Mouse (Mus musculus): ENCODE data around the gene Olfr1309. TPM values are rescaled to one million over a fixed set of nuclear protein-coding genes. Genes with fewer than 3 reads are reported as not detected.
"Not testable (repeated sequence)": the region's sequence is repeated elsewhere in the genome, so short reads cannot be mapped to it uniquely, and the experiment has no call there.

The Olfr1309 gene
- polyA plus RNA-seq (2016; fragmentation: Nextera tagmentation; extraction: Ambion mirVana), result not detected in 2 replicates

DNA sequence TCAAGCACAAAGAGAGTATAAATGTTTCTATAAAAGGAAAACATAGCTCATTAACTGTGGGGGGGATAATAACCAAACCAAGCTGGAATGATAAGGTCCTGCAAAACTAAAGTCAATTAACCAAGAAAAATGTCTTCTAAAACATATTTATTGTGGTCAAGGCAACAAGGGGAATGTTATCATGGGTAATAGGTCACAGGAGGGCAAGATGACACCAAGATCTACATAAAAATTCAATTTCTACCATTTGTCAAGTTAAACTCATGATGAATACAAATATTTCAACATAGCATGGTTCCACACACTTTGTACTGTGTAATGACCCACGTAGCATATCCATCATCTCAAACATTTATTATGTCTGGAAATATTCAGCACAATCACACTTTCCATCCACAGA is at the start of gene Olfr1309:
Gene Olfr1309 (minus strand): TSS at position 101 of the 400 bp plus-strand sequence.
- Histone ChIP-seq H3K36me3 (no peaks in the 10 kb centered on the region), H3K27ac (no peak within 1 kb of the TSS), H3K4me1 (no peaks in the 10 kb centered on the region), H3K4me2 (replicated peaks) (no peak within 1 kb of the TSS), H3K9ac (no peak within 1 kb of the TSS), H3K27me3 (replicated peaks) (no peaks in the 10 kb centered on the region), H3K4me3 (no peak within 1 kb of the TSS), H3K9me3 (no peaks in the 10 kb centered on the region)
- ATAC-seq (ENCODE audit: low FRiP score, low read depth), result no peak
- WGBS, result 65% methylated on average over 1 of the region's 1 CpGs

DNA sequence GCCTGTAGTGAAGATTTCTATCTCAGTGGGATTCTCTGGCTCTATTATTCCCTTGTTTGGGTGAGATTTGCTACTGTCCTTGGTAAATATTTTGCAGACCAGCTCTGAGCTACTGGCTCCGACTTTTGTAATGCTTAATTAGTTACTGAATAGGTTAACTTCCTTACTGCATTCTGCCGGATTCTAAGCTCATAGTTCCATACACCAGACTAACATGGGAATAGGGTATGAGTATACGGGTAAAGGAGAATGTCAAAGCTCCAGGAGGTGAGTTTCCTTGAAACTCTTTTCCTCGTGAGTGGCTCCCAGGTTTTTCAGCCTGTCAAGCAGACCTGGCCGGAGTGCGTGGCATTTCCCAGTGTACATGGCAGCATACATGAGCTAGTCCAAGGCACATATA is 36.9 kb upstream of the Olfr1309 start:
- WGBS, result 55% methylated on average over 6 of the region's 6 CpGs
- ATAC-seq (ENCODE audit: low FRiP score, low read depth); H3K36me3 ChIP-seq: not testable (repeated sequence)

DNA sequence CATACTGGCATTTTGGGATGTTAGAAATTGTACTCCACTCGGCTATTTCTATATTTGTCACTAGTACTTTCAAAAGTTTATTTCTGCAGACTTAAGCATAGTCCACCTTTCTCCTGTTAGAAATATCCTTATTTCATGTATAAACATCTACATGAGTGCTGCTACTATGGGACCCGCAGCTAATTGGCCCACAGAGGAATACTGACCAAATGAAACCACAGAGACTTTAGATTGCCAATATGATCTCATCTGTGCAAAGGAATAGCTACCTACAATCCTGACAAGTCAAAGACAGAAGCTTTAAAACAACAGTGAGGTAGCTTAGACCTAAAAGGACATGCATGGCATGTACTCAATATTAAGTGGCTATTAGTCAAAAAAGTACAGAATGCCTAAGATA is 34.2 kb upstream of the Olfr1309 start, which contains the start of gene Olfr1311:
Gene Olfr1311 (minus strand): TSS at position 101 of the 400 bp plus-strand sequence.
- no peak for ATAC-seq (ENCODE audit: low FRiP score, low read depth)
- 94% methylated on average over 2 of the region's 2 CpGs for WGBS
- Histone ChIP-seq H3K4me2 (replicated peaks) (no peak within 1 kb of the TSS), H3K27ac (no peak within 1 kb of the TSS), H3K9me3 (no peaks in the 10 kb centered on the region), H3K36me3 (no peaks in the 10 kb centered on the region), H3K4me3 (no peak within 1 kb of the TSS), H3K27me3 (replicated peaks) (no peaks in the 10 kb centered on the region), H3K4me1 (no peaks in the 10 kb centered on the region), H3K9ac (no peak within 1 kb of the TSS)

More for the DNA sequence above, 36.9 kb upstream of the Olfr1309 start:
- H3K27ac ChIP-seq; H3K27me3 ChIP-seq (replicated peaks); H3K4me1 ChIP-seq; H3K4me2 ChIP-seq (replicated peaks); H3K4me3 ChIP-seq; H3K9me3 ChIP-seq; H3K9ac ChIP-seq: not testable (repeated sequence)

GRCm38 (mm10) chr2:112014900-112015299 is 24.8 kb upstream of the Olfr1309 start:
- 89% methylated on average over 3 of the region's 3 CpGs for whole genome bisulfite sequencing
- no peaks in the 10 kb centered on the region for H3K27me3 ChIP-seq (replicated peaks)
- ATAC-seq (ENCODE audit: low FRiP score, low read depth), result no peak

DNA sequence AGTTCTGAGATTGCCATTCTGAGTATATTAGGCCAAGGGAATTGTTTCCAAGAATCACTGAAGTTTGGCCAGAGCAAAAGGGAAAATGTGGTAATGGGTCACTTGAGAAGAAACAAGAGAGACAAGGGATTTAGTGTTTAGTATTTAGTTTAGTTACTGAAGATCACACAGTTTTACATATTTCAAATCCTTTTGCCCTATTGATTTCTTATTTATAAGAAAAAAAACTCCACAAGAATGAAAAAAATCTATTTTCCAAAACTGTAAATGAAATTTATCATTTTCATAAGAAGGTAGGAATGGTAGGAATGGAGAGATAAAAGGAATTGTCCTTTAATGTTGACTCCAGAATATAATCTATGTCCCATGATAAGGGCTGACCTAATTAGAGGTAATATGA is 22.5 kb upstream of the Olfr1309 start, which contains the start of gene Olfr1310:
Gene Olfr1310 (minus strand): TSS at position 101 of the 400 bp plus-strand sequence.
- no peaks in the 10 kb centered on the region for H3K36me3 ChIP-seq
- H3K4me3 ChIP-seq, result no peak within 1 kb of the TSS
- H3K27me3 ChIP-seq (replicated peaks), result no peaks in the 10 kb centered on the region
- H3K4me1 ChIP-seq, result no peaks in the 10 kb centered on the region
- no peaks in the 10 kb centered on the region for H3K9me3 ChIP-seq
- H3K4me2 ChIP-seq (replicated peaks), result no peak within 1 kb of the TSS
- H3K9ac ChIP-seq, result no peak within 1 kb of the TSS
- H3K27ac ChIP-seq, result no peak within 1 kb of the TSS
- ATAC-seq (ENCODE audit: low FRiP score, low read depth), result no peak

More at GRCm38 (mm10) chr2:112014900-112015299, 24.8 kb upstream of the Olfr1309 start:
- no peak overlapping the region for H3K4me3 ChIP-seq
- H3K36me3 ChIP-seq, result no peaks in the 10 kb centered on the region
- H3K27ac ChIP-seq, result no peak overlapping the region
- no peak overlapping the region for H3K9ac ChIP-seq
- H3K4me2 ChIP-seq (replicated peaks), result no peak overlapping the region
- H3K4me1 ChIP-seq, result no peaks in the 10 kb centered on the region
- no peaks in the 10 kb centered on the region for H3K9me3 ChIP-seq

GRCm38 (mm10) chr2:111964844-111965243 is 25.2 kb downstream of the Olfr1309 start, which contains the start of gene Olfr1308:
TSS of gene Olfr1308 (minus strand) at chr2:111964944.
- no peaks in the 10 kb centered on the region for H3K27me3 ChIP-seq (replicated peaks)
- H3K4me2 ChIP-seq (replicated peaks), result no peak within 1 kb of the TSS
- no peaks in the 10 kb centered on the region for H3K36me3 ChIP-seq
- no peak within 1 kb of the TSS for H3K4me3 ChIP-seq
- ATAC-seq (ENCODE audit: low FRiP score, low read depth), result no peak
- H3K4me1 ChIP-seq, result no peaks in the 10 kb centered on the region
- no peak within 1 kb of the TSS for H3K27ac ChIP-seq
- no peaks in the 10 kb centered on the region for H3K9me3 ChIP-seq
- 70% methylated on average over 1 of the region's 1 CpGs for WGBS
- no peak within 1 kb of the TSS for H3K9ac ChIP-seq

DNA sequence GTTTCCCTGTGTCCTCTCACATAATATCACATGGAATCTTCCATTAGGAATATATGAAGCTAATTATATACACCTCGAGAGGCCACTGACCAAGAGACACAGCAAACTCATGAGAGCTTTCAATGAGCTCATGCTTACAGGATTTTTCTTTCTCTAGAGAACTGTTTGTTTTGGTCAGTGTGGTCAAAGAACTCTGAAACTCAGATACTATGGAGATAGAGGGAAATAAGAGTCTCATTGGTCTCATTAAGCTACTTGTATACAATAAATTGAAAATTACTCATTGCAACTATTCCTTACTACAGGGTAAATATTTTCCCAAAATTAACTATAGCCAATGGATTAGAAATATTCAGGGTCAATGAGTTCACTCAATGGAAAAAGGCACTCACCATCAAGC is 40.7 kb downstream of the Olfr1309 start, which contains the start of gene Olfr1307:
Gene Olfr1307 (minus strand): TSS at position 101 of the 400 bp plus-strand sequence.
- Histone ChIP-seq H3K4me3 (no peak within 1 kb of the TSS), H3K27me3 (replicated peaks) (no peaks in the 10 kb centered on the region), H3K36me3 (no peaks in the 10 kb centered on the region), H3K4me1 (no peaks in the 10 kb centered on the region), H3K9me3 (no peaks in the 10 kb centered on the region), H3K27ac (no peak within 1 kb of the TSS), H3K4me2 (replicated peaks) (no peak within 1 kb of the TSS), H3K9ac (no peak within 1 kb of the TSS)
- WGBS, result 81% methylated on average over 1 of the region's 1 CpGs
- no peak for ATAC-seq (ENCODE audit: low FRiP score, low read depth)

Other genes starting within 250 kb of the Olfr1309 start
- not detected in 2 replicates for gene Olfr1301, start 239.3 kb downstream of the Olfr1309 start, polyA plus RNA-seq (2016; fragmentation: Nextera tagmentation; extraction: Ambion mirVana)
- not detected in 2 replicates for gene Olfr1302, start 212.9 kb downstream of the Olfr1309 start, polyA plus RNA-seq (2016; fragmentation: Nextera tagmentation; extraction: Ambion mirVana)
- gene Olfr1303, start 169.9 kb downstream of the Olfr1309 start, polyA plus RNA-seq (2016; fragmentation: Nextera tagmentation; extraction: Ambion mirVana), result not detected in 2 replicates
- gene Olfr1305, start 113.1 kb downstream of the Olfr1309 start, polyA plus RNA-seq (2016; fragmentation: Nextera tagmentation; extraction: Ambion mirVana), result not detected in 2 replicates
- gene Olfr1306, start 74.0 kb downstream of the Olfr1309 start, polyA plus RNA-seq (2016; fragmentation: Nextera tagmentation; extraction: Ambion mirVana), result not detected in 2 replicates
- gene Olfr1307, start 40.8 kb downstream of the Olfr1309 start, polyA plus RNA-seq (2016; fragmentation: Nextera tagmentation; extraction: Ambion mirVana), result 0.01 TPM in 1 of 2 replicates, not detected in the other
- gene Olfr1308, start 25.3 kb downstream of the Olfr1309 start, polyA plus RNA-seq (2016; fragmentation: Nextera tagmentation; extraction: Ambion mirVana), result not detected in 2 replicates
- gene Olfr1310, start 22.4 kb upstream of the Olfr1309 start, polyA plus RNA-seq (2016; fragmentation: Nextera tagmentation; extraction: Ambion mirVana), result not detected in 2 replicates
- gene Olfr1311, start 34.1 kb upstream of the Olfr1309 start, polyA plus RNA-seq (2016; fragmentation: Nextera tagmentation; extraction: Ambion mirVana), result not detected in 2 replicates
- not detected in 2 replicates for gene Olfr1312, start 60.0 kb upstream of the Olfr1309 start, polyA plus RNA-seq (2016; fragmentation: Nextera tagmentation; extraction: Ambion mirVana)
- gene Olfr1313, start 87.6 kb upstream of the Olfr1309 start, polyA plus RNA-seq (2016; fragmentation: Nextera tagmentation; extraction: Ambion mirVana), result not detected in 2 replicates
- gene Olfr1314, start 106.5 kb upstream of the Olfr1309 start, polyA plus RNA-seq (2016; fragmentation: Nextera tagmentation; extraction: Ambion mirVana), result not detected in 2 replicates
- gene Olfr1315-ps1, start 125.2 kb upstream of the Olfr1309 start, polyA plus RNA-seq (2016; fragmentation: Nextera tagmentation; extraction: Ambion mirVana), result not detected in 2 replicates
- not detected in 2 replicates for gene Olfr1316, start 144.7 kb upstream of the Olfr1309 start, polyA plus RNA-seq (2016; fragmentation: Nextera tagmentation; extraction: Ambion mirVana)
- not detected in 2 replicates for gene Olfr1317, start 150.0 kb upstream of the Olfr1309 start, polyA plus RNA-seq (2016; fragmentation: Nextera tagmentation; extraction: Ambion mirVana)
- not detected in 2 replicates for gene Olfr1318, start 163.9 kb upstream of the Olfr1309 start, polyA plus RNA-seq (2016; fragmentation: Nextera tagmentation; extraction: Ambion mirVana)
- gene Lpcat4, start 249.2 kb upstream of the Olfr1309 start, polyA plus RNA-seq (2016; fragmentation: Nextera tagmentation; extraction: Ambion mirVana), result 15.9 and 16.8 TPM in 2 replicates

Measured in neural tube, embryonic 12.5 days (tissue).